Mouse (Mus musculus) CD8-positive naive resting alpha-beta T cell, adult 2 months (primary cell): Measurements from ENCODE around the gene Ccdc9.

Experiments used
- DNase-seq, 2 experiments: peaks; one replicate each; pipeline ENCODE4 v3.0.0; 2022; ENCODE audit warnings: low read depth in 2 of 2, low spot score in 2 of 2

Gene Ccdc9

DNA sequence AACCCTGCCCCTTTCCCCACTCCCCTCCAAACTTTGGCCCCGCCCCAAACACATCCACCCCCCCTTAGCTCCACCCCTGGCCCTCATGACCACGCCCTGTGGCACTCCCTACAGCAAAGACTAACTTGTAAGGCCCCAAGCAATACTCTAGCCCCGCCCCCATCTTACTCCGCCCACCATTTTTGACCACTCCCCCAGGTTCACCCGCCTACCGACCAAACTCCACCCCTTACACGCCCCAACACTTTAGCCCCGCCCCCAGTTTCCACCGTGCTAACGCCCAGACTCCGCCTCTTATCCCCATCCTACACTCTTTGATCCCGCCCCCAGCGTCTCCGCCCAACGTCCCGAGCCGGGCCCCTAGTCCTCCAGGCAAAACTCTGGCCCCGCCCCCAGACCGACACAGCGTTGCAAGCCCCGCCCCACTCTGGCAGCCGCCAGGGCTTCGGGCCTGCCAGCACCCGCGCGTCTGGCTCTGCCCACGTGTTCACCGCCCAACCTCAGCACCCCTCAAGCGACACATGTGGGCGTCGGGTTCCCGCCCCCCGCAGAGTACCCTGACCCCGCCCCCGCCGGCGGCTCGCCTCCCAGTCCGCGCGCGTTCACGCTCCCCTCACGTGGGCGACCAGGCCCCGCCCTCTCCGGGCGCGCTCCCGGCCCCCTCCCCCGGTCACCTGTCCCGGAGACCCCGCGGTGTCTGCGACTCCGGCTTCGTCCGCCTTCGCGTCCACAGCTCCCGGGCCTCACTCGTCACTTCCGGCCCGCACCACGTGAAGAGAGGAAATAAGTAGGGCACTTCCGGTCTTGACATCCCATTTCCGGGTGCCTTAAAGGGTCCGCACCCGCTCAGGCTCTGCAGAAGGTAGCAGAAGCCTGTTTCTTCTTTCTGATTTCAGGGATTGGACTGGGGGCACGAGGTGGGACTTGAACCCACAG lies at the start of gene Ccdc9:
Gene Ccdc9 (minus strand): TSS at position 770 of the 936 bp plus-strand sequence.
- peak; percentile 99 for DNase-seq

DNA sequence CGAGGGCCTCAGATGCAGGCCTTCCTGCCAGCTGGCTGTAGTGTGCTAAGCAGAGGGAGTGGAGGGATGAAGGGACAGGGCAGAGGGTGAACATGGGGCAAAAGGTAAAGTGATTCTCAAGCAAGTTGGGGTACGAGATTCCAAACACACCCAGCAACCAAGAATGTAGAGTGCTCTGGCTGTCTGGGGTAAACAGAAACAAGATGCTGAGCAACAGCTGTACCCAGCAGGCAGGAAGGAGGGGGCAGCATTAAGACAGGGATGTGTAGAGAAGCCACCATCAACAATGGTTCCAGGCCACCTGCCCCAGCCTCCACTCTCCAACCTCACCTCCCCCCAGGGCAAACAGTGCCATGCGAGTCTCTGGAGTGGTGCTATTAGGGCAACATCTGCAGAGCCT lies 42.6 kb upstream of the Ccdc9 start:
- DNase-seq: no peak

- DNase-seq: no peak
Measured at GRCm38 (mm10) chr7:16326607-16326971, 40.0 kb upstream of the Ccdc9 start.

DNA sequence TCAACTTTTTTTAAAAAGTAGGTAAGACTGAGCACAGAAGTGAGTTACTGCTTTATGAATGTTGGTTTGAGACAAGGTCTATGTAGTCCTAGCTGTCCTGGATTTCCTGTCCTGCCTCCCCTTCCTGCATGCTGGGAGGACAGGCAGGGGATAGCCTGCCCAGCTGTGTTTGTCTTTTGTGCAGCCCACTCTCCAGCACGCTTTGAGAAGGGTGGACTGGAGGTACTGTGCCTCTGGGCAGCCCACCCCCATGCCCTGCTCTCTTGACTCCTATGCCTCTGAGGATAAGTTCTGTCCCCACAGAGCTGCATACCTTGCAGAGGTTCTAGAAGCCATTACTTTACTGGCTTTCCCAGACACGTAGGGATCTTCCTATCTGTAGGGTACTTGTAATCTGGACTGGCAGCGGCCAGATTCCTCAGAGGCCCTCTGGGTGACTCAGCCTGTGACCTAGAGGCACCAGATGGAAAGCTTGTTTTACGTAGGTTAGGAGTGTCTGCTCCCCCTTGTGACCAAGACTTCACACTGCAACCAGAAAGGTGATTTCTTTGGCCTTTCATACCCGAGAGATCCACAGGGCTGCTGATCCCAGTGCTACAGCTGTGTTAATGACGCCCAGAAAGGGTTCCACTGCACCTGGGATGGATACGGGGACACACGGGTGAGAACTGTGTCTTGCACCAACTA lies 39.5 kb upstream of the Ccdc9 start:
- DNase-seq: peak; percentile 25 to 60

DNA sequence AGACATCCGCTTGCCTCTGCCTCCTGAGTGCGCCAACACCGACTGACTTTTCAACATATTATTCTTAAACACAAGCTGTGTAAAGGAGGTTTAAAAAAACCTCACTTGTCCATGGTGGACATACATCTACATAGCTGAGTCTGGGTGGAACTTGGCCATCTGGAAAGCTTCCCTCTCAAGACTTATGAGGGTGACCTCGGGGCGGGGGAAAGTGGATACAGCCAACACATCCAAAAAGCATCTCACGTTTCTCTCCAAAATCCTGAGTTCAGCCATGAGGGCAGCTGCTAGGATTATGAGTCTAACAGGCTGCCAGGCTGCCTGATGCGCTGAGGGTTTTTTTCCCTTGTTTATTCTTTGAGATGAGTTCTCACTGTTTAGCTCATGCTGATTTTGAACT lies 38.1 kb upstream of the Ccdc9 start:
- DNase-seq: no peak

DNA sequence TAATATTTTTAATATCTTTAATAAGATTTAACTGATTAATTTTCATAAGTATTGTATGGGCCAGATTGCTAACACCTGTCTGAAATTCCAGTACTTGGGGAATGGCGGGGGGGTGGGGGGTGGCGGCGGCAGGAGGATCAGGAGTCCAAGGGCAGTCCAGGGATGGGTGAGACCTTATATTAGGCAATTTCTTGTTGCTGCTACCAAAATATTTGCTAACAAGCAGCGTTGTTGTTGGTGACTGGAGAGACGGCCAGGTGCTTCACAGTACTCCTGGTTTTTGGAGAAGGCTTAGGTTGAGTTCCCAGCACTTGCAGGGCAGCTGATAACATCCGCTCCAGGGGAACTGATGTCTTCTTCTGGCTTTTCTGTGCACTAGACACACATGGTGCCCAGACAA lies 33.9 kb upstream of the Ccdc9 start:
- no peak for DNase-seq

DNA sequence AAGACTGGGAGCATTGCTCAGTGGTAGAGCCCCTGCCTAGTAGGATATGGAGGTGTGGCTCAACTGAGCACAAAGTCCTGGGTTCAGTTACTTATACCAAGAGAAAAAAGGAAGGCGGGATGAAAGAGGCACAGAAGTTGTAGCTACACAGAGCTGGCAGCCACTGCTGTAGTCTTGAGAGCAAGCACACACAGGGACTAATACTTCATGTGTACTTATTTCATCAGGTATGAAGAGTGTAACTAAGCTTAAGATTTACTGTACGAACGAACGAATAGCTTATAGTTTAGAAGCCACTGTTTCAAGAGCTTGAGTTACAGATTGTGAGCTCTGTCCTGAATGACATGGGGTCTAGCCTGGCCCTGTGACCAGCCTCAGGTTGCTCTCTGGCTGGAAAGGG lies 32.6 kb upstream of the Ccdc9 start:
- DNase-seq: no peak

GRCm38 (mm10) chr7:16317094-16317493 lies 30.5 kb upstream of the Ccdc9 start:
- DNase-seq: no peak

- DNase-seq: no peak
Measured at GRCm38 (mm10) chr7:16315222-16315759, 28.7 kb upstream of the Ccdc9 start.

GRCm38 (mm10) chr7:16314221-16314775 lies 27.7 kb upstream of the Ccdc9 start:
- no peak for DNase-seq

- peak; percentile 61 to 71 for DNase-seq
Measured at GRCm38 (mm10) chr7:16313481-16314220, 27.1 kb upstream of the Ccdc9 start.

DNA sequence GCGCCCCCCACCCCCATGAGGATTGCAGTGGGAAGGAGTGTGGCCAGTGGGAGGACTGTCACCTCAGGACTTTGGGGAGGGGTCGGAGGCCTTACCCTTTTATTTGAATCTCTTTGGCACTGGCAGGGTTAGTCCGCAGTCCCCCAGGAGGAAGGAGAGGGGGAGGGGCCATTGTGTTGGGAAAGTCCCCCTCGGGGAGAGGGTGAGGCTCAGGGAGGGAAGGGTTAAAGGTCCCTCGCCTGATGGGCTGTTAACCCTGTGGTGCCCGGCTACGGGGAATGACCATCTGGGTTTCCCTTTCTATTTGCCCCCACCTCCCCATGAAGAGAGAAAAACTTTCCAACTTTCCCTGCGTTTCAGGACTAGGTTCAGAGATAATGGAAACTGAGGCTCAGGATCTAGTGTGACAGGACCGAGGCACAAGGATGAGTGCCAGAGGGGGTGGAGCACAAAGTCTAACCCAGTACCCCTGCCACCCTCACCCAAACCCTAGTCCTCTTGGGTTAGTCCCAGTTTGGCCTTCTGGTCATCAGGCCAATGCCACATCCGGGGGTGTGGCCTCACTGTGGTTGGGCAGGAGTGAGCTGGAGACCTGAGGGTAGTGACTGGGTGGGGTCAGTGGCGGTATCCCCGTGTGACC lies 26.2 kb upstream of the Ccdc9 start:
- no peak for DNase-seq

DNA sequence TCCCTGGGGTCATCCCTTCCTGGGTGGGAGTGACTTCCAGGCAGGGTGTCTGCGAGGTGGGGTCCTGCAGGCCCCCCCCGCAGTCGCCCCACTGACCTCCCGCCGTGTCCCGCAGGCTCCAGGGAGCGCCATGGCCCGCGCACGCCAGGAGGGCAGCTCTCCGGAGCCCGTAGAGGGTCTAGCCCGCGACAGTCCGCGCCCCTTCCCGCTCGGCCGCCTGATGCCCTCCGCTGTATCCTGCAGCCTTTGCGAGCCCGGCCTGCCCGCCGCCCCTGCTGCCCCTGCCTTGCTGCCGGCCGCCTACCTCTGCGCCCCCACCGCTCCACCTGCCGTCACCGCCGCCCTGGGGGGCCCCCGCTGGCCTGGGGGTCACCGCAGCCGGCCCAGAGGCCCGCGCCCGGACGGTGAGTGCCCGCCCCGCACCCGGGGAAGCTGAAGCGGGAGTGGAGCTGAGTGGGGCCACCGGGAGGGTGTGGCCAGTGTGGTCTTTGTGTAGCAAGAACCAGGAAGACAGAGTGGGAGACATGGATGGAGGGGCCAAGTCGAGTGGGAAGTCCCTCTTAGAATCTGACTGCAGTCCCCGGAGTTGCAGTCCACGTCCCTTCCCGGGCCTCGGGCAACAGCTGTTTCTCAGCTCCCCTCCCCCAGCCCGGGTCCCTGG lies 25.5 kb upstream of the Ccdc9 start:
- peak in 1 of 2 experiments; percentile 13 for DNase-seq

- DNase-seq: peak; percentile 35 to 45
Measured at GRCm38 (mm10) chr7:16311453-16312004, 24.9 kb upstream of the Ccdc9 start.

DNA sequence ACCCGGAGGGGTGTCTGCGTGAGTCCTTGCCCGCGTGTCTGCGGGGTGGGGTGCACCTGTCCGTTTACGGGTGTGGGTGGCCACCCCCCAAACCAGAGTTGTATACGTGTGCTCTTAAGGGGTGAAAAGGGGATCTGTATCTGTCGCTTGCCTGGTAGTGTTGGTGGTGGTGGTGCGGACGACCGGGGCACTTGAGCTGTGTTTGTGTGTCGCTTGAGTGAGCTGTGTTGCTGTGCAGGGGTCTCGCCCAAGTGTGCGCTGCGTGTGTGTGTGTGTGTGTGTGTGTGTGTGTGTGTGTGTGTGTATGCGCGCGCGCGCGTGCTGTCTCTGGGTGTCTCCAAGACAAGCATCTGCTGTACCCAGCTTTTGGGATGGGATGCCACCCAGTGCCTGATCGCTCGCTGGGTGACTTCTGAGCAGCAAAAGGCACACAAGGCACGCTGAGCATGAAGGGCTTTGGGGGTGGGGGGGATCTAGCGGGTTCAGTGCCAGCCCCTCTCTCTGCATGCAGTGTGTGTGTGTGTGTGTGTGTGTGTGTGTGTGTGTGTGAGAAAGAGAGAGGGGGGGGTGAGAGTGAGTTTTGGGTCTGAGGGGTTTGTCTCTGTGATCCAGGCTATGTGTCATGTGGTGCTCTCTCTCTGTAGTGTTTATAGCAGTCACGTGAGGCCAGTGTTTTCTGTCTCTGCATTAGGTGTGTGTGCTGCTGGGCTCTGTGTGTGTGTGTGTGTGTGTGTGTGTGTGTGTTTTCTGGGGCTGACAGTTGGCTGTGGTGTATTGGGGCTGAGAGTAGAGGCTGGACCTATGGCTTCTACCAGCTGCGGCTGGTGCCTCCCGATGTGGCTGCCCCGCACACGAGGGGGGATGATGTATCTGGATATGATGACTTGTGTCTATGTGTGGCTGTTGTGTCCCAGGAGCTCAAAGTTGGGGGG lies 24.2 kb upstream of the Ccdc9 start:
- DNase-seq: peak; percentile 60

- peak; percentile 87 to 92 for DNase-seq
Measured at GRCm38 (mm10) chr7:16310020-16310520, 23.5 kb upstream of the Ccdc9 start.

- DNase-seq: peak; percentile 77 to 84
Measured at GRCm38 (mm10) chr7:16309318-16310019, 22.9 kb upstream of the Ccdc9 start.
